Mouse (Mus musculus): Measurements from ENCODE around the gene Olfr544. TPM values are rescaled to one million over a fixed set of nuclear protein-coding genes. Genes with fewer than 3 reads are reported as not detected.

Gene Olfr544
- total RNA-seq (2023): not detected

DNA sequence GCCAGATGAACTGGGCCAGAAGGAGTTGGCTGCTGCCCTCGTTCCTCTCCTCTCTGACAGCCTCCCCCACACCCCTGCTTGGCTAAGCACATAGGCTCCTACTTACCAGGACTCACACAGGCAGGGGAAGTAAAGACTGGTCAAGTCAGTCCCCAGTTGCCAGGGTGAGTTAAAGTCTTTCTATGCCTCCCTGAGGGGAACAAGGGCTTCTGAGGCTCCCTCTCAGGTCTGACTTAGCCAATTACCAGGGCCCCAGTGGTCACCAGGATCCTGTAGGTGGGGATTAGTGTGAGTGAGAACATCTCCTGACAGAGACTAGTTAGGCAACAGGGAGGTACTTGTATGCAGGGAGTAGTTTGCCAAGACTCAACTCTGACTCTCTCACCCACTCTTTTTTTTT, at the start of gene Olfr544:
Gene Olfr544 (minus strand): TSS at position 153 of the 400 bp plus-strand sequence.

DNA sequence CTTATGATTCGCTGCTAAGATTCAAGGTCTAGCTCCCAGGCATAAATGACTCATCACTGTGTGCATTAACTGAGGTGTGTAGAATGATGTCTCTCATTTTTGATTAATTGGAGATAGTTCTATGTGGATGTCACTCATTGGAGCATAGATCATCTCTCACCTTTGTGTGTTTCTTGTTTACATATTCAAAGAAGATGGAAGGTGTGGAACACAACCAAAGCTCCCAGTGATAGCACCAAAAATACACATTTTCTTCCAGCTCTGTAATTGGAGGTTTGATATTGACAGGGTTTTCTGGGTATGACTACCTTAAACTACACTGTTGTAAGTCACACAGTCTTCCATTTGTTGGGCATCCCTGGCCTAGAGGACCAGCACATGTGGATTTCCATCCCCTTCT, 46.3 kb upstream of the Olfr544 start, which contains the start of gene Olfr547:
Gene Olfr547 (plus strand): TSS at position 301 of the 400 bp plus-strand sequence.

DNA sequence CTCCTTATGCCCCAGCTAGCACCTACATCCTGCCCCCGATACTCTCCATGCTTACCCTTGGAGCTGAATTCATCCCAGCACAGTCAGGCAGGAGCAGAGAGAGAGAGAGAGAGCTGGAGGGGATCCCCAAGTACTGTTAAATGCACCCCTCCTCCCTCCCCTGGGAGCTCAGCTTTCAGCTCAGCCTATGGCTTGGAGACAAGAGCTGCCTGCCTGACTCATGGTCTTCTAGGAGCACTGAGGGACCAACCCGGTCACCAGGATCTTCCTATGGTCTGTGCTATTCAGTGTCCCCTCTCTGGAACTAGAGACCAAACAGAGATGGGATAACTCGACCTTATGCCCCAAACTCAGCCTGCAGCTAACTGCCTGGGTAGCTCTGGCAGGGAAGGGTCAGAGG, 11.4 kb upstream of the Olfr544 start, which contains the start of gene Olfr545:
Gene Olfr545 (minus strand): TSS at position 101 of the 400 bp plus-strand sequence.

DNA sequence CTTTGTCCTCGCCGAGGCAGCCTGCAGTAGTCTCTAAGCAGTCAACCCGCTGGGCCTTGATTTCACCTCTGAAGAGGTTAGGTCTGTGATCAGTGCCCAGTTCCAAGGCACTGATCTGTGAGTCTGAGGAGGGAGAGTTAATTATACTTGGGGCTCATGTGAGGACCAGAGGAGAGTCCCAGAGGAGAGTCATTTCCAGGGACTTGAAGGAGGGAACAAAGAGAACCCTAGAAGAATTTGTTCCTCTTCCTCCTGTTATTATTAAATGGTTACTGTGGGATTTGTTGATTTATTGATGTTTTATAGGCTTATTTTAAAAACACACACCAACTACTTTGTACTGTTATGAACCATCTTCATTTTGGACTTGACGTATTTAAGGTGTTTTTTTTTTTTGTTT, 6.5 kb downstream of the Olfr544 start, which contains the start of gene Olfr543:
Gene Olfr543 (minus strand): TSS at position 101 of the 400 bp plus-strand sequence.

DNA sequence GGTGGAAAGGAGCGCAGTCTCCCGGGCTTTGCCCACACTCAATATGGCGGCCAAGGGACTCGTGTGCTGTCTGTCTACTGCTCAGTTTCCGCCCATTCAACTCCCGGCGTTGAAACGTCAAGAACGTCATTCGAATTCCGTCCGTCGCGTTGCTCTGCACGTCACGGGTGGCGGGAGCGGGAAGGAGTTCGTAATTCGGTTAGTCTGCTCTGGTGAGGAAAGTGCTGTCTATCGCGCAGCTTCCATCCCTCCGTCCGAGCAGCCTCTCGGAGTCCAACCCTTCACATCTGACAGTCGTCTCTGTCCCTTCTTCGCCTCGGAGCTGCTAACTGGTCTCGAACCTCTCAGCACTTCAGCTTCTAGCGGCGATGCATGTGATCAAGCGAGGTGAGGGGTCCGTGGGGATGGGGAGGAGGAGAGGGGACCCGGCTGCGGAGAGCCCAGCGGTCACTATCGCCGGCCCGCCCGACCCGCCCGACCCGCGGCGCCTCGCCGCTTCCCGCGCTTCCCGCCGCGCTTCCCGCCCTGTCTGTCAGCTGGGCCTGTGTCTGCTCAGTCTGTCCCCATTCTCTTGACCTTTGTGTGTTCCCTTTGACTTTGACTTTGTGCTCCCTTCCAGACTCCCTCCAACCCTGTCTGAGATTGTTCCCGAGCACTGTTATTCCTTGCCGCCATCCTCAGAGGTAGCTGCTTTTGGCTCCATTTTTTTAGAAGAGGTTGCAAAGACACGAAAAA, 46.3 kb downstream of the Olfr544 start, which contains the start of gene Rrm1:
Gene Rrm1 (plus strand): TSS at position 39 of the 735 bp plus-strand sequence.

Other genes with a start within 250 kb of the Olfr544 start
- 100 to 1,000 TPM; 395 to 404 TPM for gene Rhog, start 232.3 kb downstream of the Olfr544 start, total RNA-seq (2023)
- gene Stim1, start 220.5 kb downstream of the Olfr544 start, total RNA-seq (2023): 10 to 100 TPM; 80.6 to 83.1 TPM
- gene Rrm1, start 46.6 kb downstream of the Olfr544 start, total RNA-seq (2023): 100 to 1,000 TPM in 1 of 2 experiments, 10 to 100 TPM in 1; 97.4 to 110 TPM
- not detected for gene Olfr543, start 6.6 kb downstream of the Olfr544 start, total RNA-seq (2023)
- gene Olfr545, start 11.3 kb upstream of the Olfr544 start, total RNA-seq (2023): not detected
- not detected for gene Olfr547, start 46.4 kb upstream of the Olfr544 start, total RNA-seq (2023)
- gene Olfr548-ps1, start 52.6 kb upstream of the Olfr544 start, total RNA-seq (2023): not detected
- gene Olfr549, start 61.6 kb upstream of the Olfr544 start, total RNA-seq (2023): not detected
- 10 to 100 TPM; 10.7 to 12.5 TPM for gene Trim21, start 77.2 kb upstream of the Olfr544 start, total RNA-seq (2023)
- not detected for gene Olfr550, start 83.1 kb upstream of the Olfr544 start, total RNA-seq (2023)
- not detected for gene Olfr551, start 103.6 kb upstream of the Olfr544 start, total RNA-seq (2023)
- gene Olfr552, start 109.5 kb upstream of the Olfr544 start, total RNA-seq (2023): not detected
- gene Olfr553, start 129.9 kb upstream of the Olfr544 start, total RNA-seq (2023): not detected
- not detected for gene Olfr554, start 150.1 kb upstream of the Olfr544 start, total RNA-seq (2023)
- gene Olfr555, start 170.5 kb upstream of the Olfr544 start, total RNA-seq (2023): not detected
- not detected for gene Olfr556, start 176.6 kb upstream of the Olfr544 start, total RNA-seq (2023)
- 1 to 10 TPM; 1.0 to 2.8 TPM for gene Trim68, start 199.0 kb upstream of the Olfr544 start, total RNA-seq (2023)
- gene Olfr557, start 207.6 kb upstream of the Olfr544 start, total RNA-seq (2023): not detected
- not detected for gene Olfr558, start 213.9 kb upstream of the Olfr544 start, total RNA-seq (2023)
- gene Olfr33, start 230.8 kb upstream of the Olfr544 start, total RNA-seq (2023): not detected
- not detected for gene Olfr559, start 239.2 kb upstream of the Olfr544 start, total RNA-seq (2023)